Mouse (Mus musculus) MEL (cell line): Measurements from ENCODE around the gene Pgpep1l. TPM values are rescaled to one million over a fixed set of nuclear protein-coding genes. Genes with fewer than 3 reads are reported as not detected.

Experiments used
- DNase-seq: peaks from one replicate; pipeline ENCODE4 v3.0.0; 2011; ENCODE audit warnings: low read depth, low spot score
- H3K27ac ChIP-seq: 2 replicates; pipeline ENCODE4 v1.5.1; 2012; ENCODE audit warnings: low read depth, mild to moderate bottlenecking, control low read depth, low read length, moderate library complexity; ENCODE audit not compliant: control insufficient read depth
- H3K27me3 ChIP-seq, 2 experiments: fragments of 150-350 bp in 1 of 2; sonication (generic) in 1 of 2; 2 replicates each; pipeline ENCODE4 v1.6.1; 2012; ENCODE audit warnings: low read length in 2 of 2, mild to moderate bottlenecking in 2 of 2, improper control_type of control experiment in 1 of 2, moderate library complexity in 1 of 2; ENCODE audit not compliant: insufficient read depth in 2 of 2, control insufficient read depth in 1 of 2
- H3K36me3 ChIP-seq, 2 experiments: 2 replicates each; pipeline ENCODE4 v1.6.1; 2012 to 2014; ENCODE audit warnings: low read length in 2 of 2, improper control_type of control experiment in 1 of 2, inconsistent platforms in 1 of 2, mild to moderate bottlenecking in 1 of 2; ENCODE audit not compliant: insufficient read depth in 2 of 2, control insufficient read depth in 1 of 2
- H3K4me1 ChIP-seq, 2 experiments: fragments of 150-350 bp in 1 of 2; sonication (generic) in 1 of 2; 2 replicates each; pipeline ENCODE4 v1.6.1; 2012; ENCODE audit warnings: low read length in 2 of 2, improper control_type of control experiment in 1 of 2, mild to moderate bottlenecking in 1 of 2; ENCODE audit not compliant: insufficient read depth in 2 of 2, control insufficient read depth in 1 of 2
- H3K4me3 ChIP-seq, 2 experiments: fragments of 150-350 bp in 1 of 2; sonication (generic) in 1 of 2; 2 replicates each; pipeline ENCODE4 v1.5.1; 2012; ENCODE audit warnings: low read depth in 2 of 2, low read length in 2 of 2, mild to moderate bottlenecking in 2 of 2, moderate library complexity in 2 of 2, control low read depth in 1 of 2, improper control_type of control experiment in 1 of 2; ENCODE audit not compliant: control insufficient read depth in 1 of 2, insufficient read depth in 1 of 2
- H3K79me2 ChIP-seq: 2 replicates; pipeline ENCODE4 v1.6.1; 2012; ENCODE audit warnings: mild to moderate bottlenecking, low read length, moderate library complexity; ENCODE audit not compliant: control insufficient read depth, poor library complexity, insufficient read depth
- H3K9ac ChIP-seq: 2 replicates; pipeline ENCODE4 v1.6.1; 2012; ENCODE audit warnings: low read depth, mild to moderate bottlenecking, control low read depth, low read length, moderate library complexity; ENCODE audit not compliant: control insufficient read depth, poor library complexity, severe bottlenecking
- H3K9me3 ChIP-seq: fragments of 150-350 bp; sonication (generic); replicated peaks from 2 replicates; pipeline ENCODE4 v1.6.1; 2012; ENCODE audit warnings: mild to moderate bottlenecking, low read length, improper control_type of control experiment, moderate library complexity; ENCODE audit not compliant: insufficient read depth
- BHLHE40 ChIP-seq: IDR thresholded peaks from 2 replicates; pipeline ENCODE4 v1.6.1; 2012; ENCODE audit warnings: low read depth, mild to moderate bottlenecking, inconsistent platforms, low read length, improper control_type of control experiment, borderline replicate concordance
- CHD1 ChIP-seq: IDR thresholded peaks from 2 replicates; pipeline ENCODE4 v1.6.1; 2012; ENCODE audit warnings: low read depth, mild to moderate bottlenecking, inconsistent platforms, low read length, improper control_type of control experiment
- ELF1 ChIP-seq: IDR thresholded peaks from 2 replicates; pipeline ENCODE4 v1.6.1; 2014; ENCODE audit warnings: low read depth, mild to moderate bottlenecking, inconsistent platforms, low read length, improper control_type of control experiment, moderate library complexity
- EP300 ChIP-seq, 2 experiments: IDR thresholded peaks; 2 replicates each; pipeline ENCODE4 v1.6.1; 2011; ENCODE audit warnings: improper control_type of control experiment in 2 of 2, low read length in 2 of 2, low read depth in 1 of 2, mild to moderate bottlenecking in 1 of 2
- GABPA ChIP-seq: IDR thresholded peaks from 2 replicates; pipeline ENCODE4 v1.6.1; 2012; ENCODE audit warnings: low read depth, mild to moderate bottlenecking, inconsistent platforms, low read length, improper control_type of control experiment, moderate library complexity
- GATA1 ChIP-seq: IDR thresholded peaks from 2 replicates; pipeline ENCODE4 v1.6.1; 2011; ENCODE audit warnings: low read depth, low read length, improper control_type of control experiment
- HCFC1 ChIP-seq: IDR thresholded peaks from 2 replicates; pipeline ENCODE4 v1.6.1; 2012; ENCODE audit warnings: low read depth, mild to moderate bottlenecking, inconsistent platforms, low read length, improper control_type of control experiment, moderate library complexity
- JUND ChIP-seq: IDR thresholded peaks from 2 replicates; pipeline ENCODE4 v1.6.1; 2011; ENCODE audit warnings: low read depth, mild to moderate bottlenecking, improper control_type of control experiment, low read length
- KAT2A ChIP-seq: conservative IDR thresholded peaks from 2 replicates; pipeline ENCODE4 v1.6.1; 2012; ENCODE audit warnings: low read depth, low read length, improper control_type of control experiment, inconsistent platforms
- MAFK ChIP-seq: IDR thresholded peaks from 2 replicates; pipeline ENCODE4 v1.6.1; 2011; ENCODE audit warnings: low read depth, mild to moderate bottlenecking, low read length, improper control_type of control experiment, borderline replicate concordance
- MAX ChIP-seq: IDR thresholded peaks from 2 replicates; pipeline ENCODE4 v1.6.1; 2011; ENCODE audit warnings: low read length, improper control_type of control experiment
- MAZ ChIP-seq: IDR thresholded peaks from 2 replicates; pipeline ENCODE4 v1.6.1; 2012; ENCODE audit warnings: low read depth, mild to moderate bottlenecking, inconsistent platforms, low read length, improper control_type of control experiment
- MYB ChIP-seq: IDR thresholded peaks from 2 replicates; pipeline ENCODE4 v1.6.1; 2011; ENCODE audit warnings: mild to moderate bottlenecking, low read depth, low read length, improper control_type of control experiment
- NRF1 ChIP-seq: IDR thresholded peaks from 2 replicates; pipeline ENCODE4 v1.6.1; 2014; ENCODE audit warnings: low read depth, mild to moderate bottlenecking, inconsistent platforms, low read length, improper control_type of control experiment, moderate library complexity; ENCODE audit not compliant: poor library complexity, insufficient read depth, severe bottlenecking
- RAD21 ChIP-seq: IDR thresholded peaks from 2 replicates; pipeline ENCODE4 v1.6.1; 2011; ENCODE audit warnings: mild to moderate bottlenecking, low read depth, low read length, improper control_type of control experiment
- TAL1 ChIP-seq: IDR thresholded peaks from 2 replicates; pipeline ENCODE4 v1.6.1; 2012; ENCODE audit warnings: mild to moderate bottlenecking, inconsistent platforms, low read length, moderate library complexity, mixed read lengths
- TCF12 ChIP-seq: IDR thresholded peaks from 2 replicates; pipeline ENCODE4 v1.6.1; 2014; ENCODE audit warnings: low read depth, mild to moderate bottlenecking, inconsistent platforms, low read length, improper control_type of control experiment, moderate library complexity
- USF1 ChIP-seq: IDR thresholded peaks from 2 replicates; pipeline ENCODE4 v1.6.1; 2014; ENCODE audit warnings: low read depth, mild to moderate bottlenecking, inconsistent platforms, low read length, improper control_type of control experiment, moderate library complexity
- USF2 ChIP-seq, 2 experiments: IDR thresholded peaks; 2 replicates each; pipeline ENCODE4 v1.6.1; 2011 to 2012; ENCODE audit warnings: improper control_type of control experiment in 2 of 2, low read length in 2 of 2, borderline replicate concordance in 1 of 2, inconsistent platforms in 1 of 2, low read depth in 1 of 2, mild to moderate bottlenecking in 1 of 2; ENCODE audit not compliant: insufficient read depth in 1 of 2
- ZKSCAN1 ChIP-seq: IDR thresholded peaks from 2 replicates; pipeline ENCODE4 v1.6.1; 2012; ENCODE audit warnings: low read depth, mild to moderate bottlenecking, inconsistent platforms, low read length, improper control_type of control experiment, moderate library complexity
- polyA plus RNA-seq, 2 experiments: library from polyadenylated mRNA; stranded (reverse) in 1 of 2; unstranded in 1 of 2; fragments of >175 nt in 1 of 2; fragments of >200 nt in 1 of 2; gene quantifications; 2 replicates each; pipeline versions ENCODE4 v1.2.1 to v1.2.4; 2012; ENCODE audit warnings: low replicate concordance in 2 of 2, low read depth in 1 of 2; ENCODE audit not compliant: insufficient read length in 2 of 2, insufficient read depth in 1 of 2, missing spikeins in 1 of 2
- total RNA-seq: library from RNA; depleted of rRNA; stranded (reverse); fragments of 300-350 nt; gene quantifications from 2 replicates; pipeline ENCODE4 v1.2.3, GENCODE M21; 2012

Pgpep1l gene
- total and polyA plus RNA-seq, 3 experiments = not detected

DNA sequence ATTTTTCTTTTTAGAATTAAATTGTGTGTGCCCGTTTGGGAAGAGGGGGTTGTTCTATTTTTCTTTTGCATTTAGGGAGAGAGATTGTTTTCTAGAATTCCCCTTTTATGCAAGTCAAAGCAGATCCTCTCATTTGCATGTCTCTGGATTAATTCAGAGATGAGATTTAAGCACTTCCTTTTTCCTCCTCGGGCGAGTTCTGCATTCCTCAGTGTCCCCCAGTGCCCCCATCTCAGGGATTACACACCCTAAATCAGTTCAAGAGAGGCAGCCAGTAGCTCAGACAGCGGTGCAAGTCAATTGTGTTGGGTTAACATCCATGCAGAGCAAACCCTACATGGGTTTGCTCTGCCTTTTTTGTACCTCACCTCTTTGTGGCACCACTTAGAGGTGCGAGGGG is 50.2 kb downstream of the Pgpep1l start:
- no peaks in the 10 kb centered on the region for H3K4me1 ChIP-seq
- TF ChIP-seq TAL1 (no peak), USF2 (IDR thresholded peaks at IDR 0.05; ENCODE audit: borderline replicate concordance in 1 of 2, insufficient read depth in 1 of 2, low read depth in 1 of 2, low read length in 2 of 2) (no peak), MAFK (no peak), TCF12 (no peak), ZKSCAN1 (no peak), GABPA (no peak), USF1 (no peak), JUND (no peak), RAD21 (no peak), BHLHE40 (no peak), NRF1 (no peak), KAT2A (no peak), MAZ (no peak), CHD1 (no peak), ELF1 (no peak), MYB (no peak), EP300 (IDR thresholded peaks at IDR 0.05; ENCODE audit: low read depth in 1 of 2, low read length in 2 of 2) (no peak), GATA1 (no peak), MAX (no peak)
- H3K27me3 ChIP-seq = no peaks in the 10 kb centered on the region
- no peaks in the 10 kb centered on the region for H3K9me3 ChIP-seq
- no peaks in the 10 kb centered on the region for H3K79me2 ChIP-seq
- peaks cover 0 to 3% of the 10 kb centered on the region in 2 experiments; a peak in 2 of 4 replicates for H3K36me3 ChIP-seq
- no peak overlapping the region for H3K9ac ChIP-seq
- no peak for DNase-seq
- no peak overlapping the region for H3K27ac ChIP-seq
- H3K4me3 ChIP-seq = no peak overlapping the region

DNA sequence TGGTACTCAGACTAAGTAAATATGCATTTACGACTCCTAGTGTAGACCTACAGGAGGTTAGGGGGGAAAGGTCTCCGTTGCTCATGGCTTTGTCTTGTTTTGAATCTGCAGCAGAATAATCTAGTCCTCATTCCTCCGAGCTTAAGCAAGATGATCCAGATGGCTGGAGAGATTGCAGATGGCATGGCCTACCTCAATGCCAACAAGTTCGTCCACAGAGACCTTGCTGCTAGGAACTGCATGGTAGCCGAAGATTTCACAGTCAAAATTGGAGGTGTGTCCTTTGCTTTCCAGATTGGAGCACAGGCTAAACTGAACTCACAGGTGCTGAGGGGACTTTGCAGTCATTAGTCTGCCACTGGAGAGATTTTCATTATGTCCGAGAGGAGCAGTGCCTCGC is 52.1 kb downstream of the Pgpep1l start:
- DNase-seq = no peak
- no peaks in the 10 kb centered on the region for H3K27me3 ChIP-seq
- H3K27ac ChIP-seq = no peak overlapping the region
- no peaks in the 10 kb centered on the region for H3K4me1 ChIP-seq
- H3K9ac ChIP-seq = no peak overlapping the region
- TF ChIP-seq KAT2A = no peak
- no peak for TF ChIP-seq HCFC1
- H3K4me3 ChIP-seq = no peak overlapping the region
- H3K9me3 ChIP-seq = no peaks in the 10 kb centered on the region
- H3K36me3 ChIP-seq = peaks cover 0 to 2% of the 10 kb centered on the region in 2 experiments; a peak in 2 of 4 replicates
- H3K79me2 ChIP-seq = no peaks in the 10 kb centered on the region
